Mouse (Mus musculus) left cerebral cortex, postnatal 10 days (tissue): ENCODE measurements at regions not wholly inside any gene's neighbourhood (a gene's known extent, or its start where the extent isn't known, plus 50 kb on each side); places are given as distances from the start of the nearest gene placed in this dataset.

Experiments
- DNase-seq, 2 experiments: peaks; one replicate each; pipeline ENCODE4 v3.0.0; 2021 to 2022; ENCODE audit warnings: low spot score in 2 of 2, mixed read lengths in 1 of 2; ENCODE audit errors: extremely low spot score in 1 of 2
- intact Hi-C: fragments of 180-260 bp; cut with DNase I; formaldehyde crosslinking; loops from one replicate; pipeline ENCODE4 v1.15.1; 2025

- intact Hi-C loops: loop anchor here (5.0 kb wide), 2 partner anchors 57 to 127 kb away; no protein-coding TSS in a partner anchor
- no peak for DNase-seq
Observed at GRCm38 (mm10) chr14:114855055-114855740, 236.8 kb upstream of the Gpc5 start.

- intact Hi-C loops: loop anchor here (5.0 kb wide), 2 partner anchors 57 to 127 kb away; no protein-coding TSS in a partner anchor
- no peak for DNase-seq
Observed at GRCm38 (mm10) chr14:114855746-114856145, 236.3 kb upstream of the Gpc5 start.

GRCm38 (mm10) chr14:114856243-114857031, 235.6 kb upstream of the Gpc5 start:
- intact Hi-C loops: loop anchor here (5.0 kb wide), 2 partner anchors 56 to 126 kb away; no protein-coding TSS in a partner anchor

GRCm38 (mm10) chr14:114857171-114857570, 234.8 kb upstream of the Gpc5 start:
- no peak for DNase-seq
- intact Hi-C loops: loop anchor here (5.0 kb wide), 2 partner anchors 55 to 125 kb away; no protein-coding TSS in a partner anchor

More at GRCm38 (mm10) chr14:114856243-114857031, 235.6 kb upstream of the Gpc5 start:
- no peak for DNase-seq

GRCm38 (mm10) chr14:114857689-114858088, 234.3 kb upstream of the Gpc5 start:
- DNase-seq: no peak
- intact Hi-C loops: loop anchor here (5.0 kb wide), 2 partner anchors 55 to 125 kb away; no protein-coding TSS in a partner anchor

GRCm38 (mm10) chr14:114863585-114863984, 228.4 kb upstream of the Gpc5 start:
- intact Hi-C loops: no loop called here
- no peak for DNase-seq

- intact Hi-C loops: no loop called here
Observed at GRCm38 (mm10) chr14:114864102-114864501, 227.9 kb upstream of the Gpc5 start.

GRCm38 (mm10) chr14:114869233-114869632, 222.8 kb upstream of the Gpc5 start:
- DNase-seq: peak in 1 of 2 experiments; percentile 26
- intact Hi-C loops: no loop called here

More at GRCm38 (mm10) chr14:114864102-114864501, 227.9 kb upstream of the Gpc5 start:
- DNase-seq: no peak

- no peak for DNase-seq
- intact Hi-C loops: no loop called here
Observed at GRCm38 (mm10) chr14:114875101-114875500, 216.9 kb upstream of the Gpc5 start.

- intact Hi-C loops: no loop called here
- peak in 1 of 2 experiments; percentile 23 for DNase-seq
Observed at GRCm38 (mm10) chr14:114876427-114876826, 215.6 kb upstream of the Gpc5 start.

- intact Hi-C loops: no loop called here
- DNase-seq: no peak
Observed at GRCm38 (mm10) chr14:114877477-114877876, 214.5 kb upstream of the Gpc5 start.

- DNase-seq: no peak
Observed at GRCm38 (mm10) chr14:114880291-114880690, 211.7 kb upstream of the Gpc5 start.

GRCm38 (mm10) chr14:114904109-114904508, 187.9 kb upstream of the Gpc5 start:
- intact Hi-C loops: no loop called here
- DNase-seq: no peak

More at GRCm38 (mm10) chr14:114880291-114880690, 211.7 kb upstream of the Gpc5 start:
- intact Hi-C loops: no loop called here

- intact Hi-C loops: loop anchor here (5.0 kb wide), 1 partner anchor 55 kb away; no protein-coding TSS in a partner anchor
- no peak for DNase-seq
Observed at GRCm38 (mm10) chr14:114912271-114912670, 179.7 kb upstream of the Gpc5 start.

GRCm38 (mm10) chr14:114913238-114913637, 178.8 kb upstream of the Gpc5 start:
- DNase-seq: peak; percentile 37 to 68
- intact Hi-C loops: loop anchor here (5.0 kb wide), 1 partner anchor 56 kb away; no protein-coding TSS in a partner anchor

GRCm38 (mm10) chr14:114945744-114946143, 146.3 kb upstream of the Gpc5 start:
- intact Hi-C loops: no loop called here
- no peak for DNase-seq

GRCm38 (mm10) chr14:114946321-114946720, 145.7 kb upstream of the Gpc5 start:
- intact Hi-C loops: no loop called here
- DNase-seq: no peak

- intact Hi-C loops: no loop called here
Observed at GRCm38 (mm10) chr14:114948341-114949155, 143.5 kb upstream of the Gpc5 start.

GRCm38 (mm10) chr14:114949156-114949496, 142.9 kb upstream of the Gpc5 start:
- intact Hi-C loops: no loop called here
- DNase-seq: no peak

More at GRCm38 (mm10) chr14:114948341-114949155, 143.5 kb upstream of the Gpc5 start:
- DNase-seq: peak in 1 of 2 experiments; percentile 30
